In the genomic region with DNA sequence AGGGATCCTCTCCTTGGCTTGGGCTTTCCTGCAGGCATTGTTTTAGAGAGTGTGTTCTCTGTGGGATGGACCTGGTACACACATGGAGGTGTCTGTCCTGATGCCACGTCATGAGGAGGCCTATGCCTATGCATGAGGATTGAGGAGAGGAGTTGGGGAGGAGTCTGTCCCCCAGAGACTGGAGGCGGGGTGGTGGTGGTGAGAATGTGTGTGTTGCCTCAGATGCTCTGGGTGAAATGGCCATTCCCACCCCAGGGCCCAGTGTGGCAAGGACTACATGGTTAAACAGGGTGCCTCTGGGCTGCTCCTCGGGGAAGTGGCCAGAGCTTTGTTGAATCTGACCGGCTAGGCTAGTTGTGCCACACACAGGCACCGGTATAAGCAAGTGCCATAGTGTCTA, we compare ENCODE assay signal across 11 mouse cellular contexts. TPM values are rescaled to one million over a fixed set of nuclear protein-coding genes. Genes with fewer than 3 reads are reported as not detected.
DNase-seq lines count a peak whose midpoint lies in the region; ATAC-seq lines count a peak whose summit lies in the region.
"Had no signal": no experiment of that assay in that cellular context is flagged by ENCODE, and none has a peak within 500 bp of the region (broad histone marks: within the 10 kb centered on the region; RNA-seq: fewer than 3 reads in every experiment).

No protein-coding gene starts in this region.

- H3K4me3 ChIP-seq in heart, embryonic 16.5 days (ENCODE audit: low read length): peak overlapping the region; percentile 26
- H3K4me3 ChIP-seq in limb, embryonic 13.5 days: peak overlapping the region; percentile 2; the same call in 1 of the 2 replicates
- H3K4me3 ChIP-seq in stomach, embryonic 16.5 days (replicated peaks; ENCODE audit: low read length): no peak overlapping the region

- no peak for ATAC-seq in heart, embryonic 16.5 days (replicated peaks; ENCODE audit: extremely low read depth, insufficient read depth, low FRiP score)
- ATAC-seq in limb, embryonic 13.5 days (ENCODE audit: low FRiP score, low read depth): no peak
- no peak for ATAC-seq in stomach, embryonic 16.5 days (ENCODE audit: insufficient read depth, low FRiP score)

- no peaks in the 10 kb centered on the region for H3K27me3 ChIP-seq in heart, embryonic 16.5 days (ENCODE audit: control insufficient read depth, insufficient read depth, low read length)
- no peaks in the 10 kb centered on the region for H3K27me3 ChIP-seq in limb, embryonic 13.5 days
- no peaks in the 10 kb centered on the region for H3K27me3 ChIP-seq in stomach, embryonic 16.5 days (ENCODE audit: control insufficient read depth, insufficient read depth, low read length)

- H3K4me1 ChIP-seq in heart, embryonic 16.5 days (ENCODE audit: control insufficient read depth, insufficient read depth, low read length): peaks cover 78% of the 10 kb centered on the region
- peaks cover 54% of the 10 kb centered on the region for H3K4me1 ChIP-seq in limb, embryonic 13.5 days
- peaks cover 79% of the 10 kb centered on the region for H3K4me1 ChIP-seq in stomach, embryonic 16.5 days (ENCODE audit: control insufficient read depth, insufficient read depth, low read length)

- WGBS in heart, embryonic 16.5 days: 47% methylated on average over 5 of the region's 5 CpGs
- 71% methylated on average over 5 of the region's 5 CpGs for WGBS in limb, embryonic 13.5 days
- 66% methylated on average over 5 of the region's 5 CpGs for WGBS in stomach, embryonic 16.5 days

- no peaks in the 10 kb centered on the region for H3K9me3 ChIP-seq in heart, embryonic 16.5 days (replicated peaks; ENCODE audit: control insufficient read depth, low read length)
- no peaks in the 10 kb centered on the region for H3K9me3 ChIP-seq in limb, embryonic 13.5 days
- H3K9me3 ChIP-seq in stomach, embryonic 16.5 days (replicated peaks; ENCODE audit: control insufficient read depth, low read length): no peaks in the 10 kb centered on the region

- H3K9ac ChIP-seq in heart, embryonic 16.5 days (ENCODE audit: low read length): peak overlapping the region; percentile 82
- peak overlapping the region; percentile 31; the same call in 1 of the 2 replicates for H3K9ac ChIP-seq in limb, embryonic 13.5 days
- H3K9ac ChIP-seq in stomach, embryonic 16.5 days (ENCODE audit: low read length): peak overlapping the region; percentile 13; the same call in 1 of the 2 replicates

- peaks cover 35% of the 10 kb centered on the region; the same call in 1 of the 2 replicates for H3K36me3 ChIP-seq in heart, embryonic 16.5 days (ENCODE audit: control insufficient read depth, insufficient read depth)
- H3K36me3 ChIP-seq in limb, embryonic 13.5 days: peaks cover 63% of the 10 kb centered on the region
- H3K36me3 ChIP-seq in stomach, embryonic 16.5 days (ENCODE audit: control insufficient read depth, insufficient read depth, low read length): no peaks in the 10 kb centered on the region

- peak overlapping the region; percentile 69 for H3K27ac ChIP-seq in heart, embryonic 16.5 days (ENCODE audit: low read length)
- peak overlapping the region; percentile 55; the same call in 1 of the 2 replicates for H3K27ac ChIP-seq in limb, embryonic 13.5 days
- peak overlapping the region; percentile 89 for H3K27ac ChIP-seq in stomach, embryonic 16.5 days (ENCODE audit: low read length)

- no peak for DNase-seq in heart, adult 18-20 months
- peak; percentile 30 for DNase-seq in thymus, postnatal 0 days (ENCODE audit: low spot score)
- no peak for DNase-seq in thymus, postnatal 36 days
- no peak for DNase-seq in urinary bladder, adult 2 months (ENCODE audit: low spot score)
- DNase-seq in kidney, adult 18-20 months: no peak
- DNase-seq: embryo, embryonic 11 days; gastrocnemius, postnatal 10 days; left cerebral cortex, postnatal 4 days had no signal

- peak overlapping the region; percentile 91 for H3K4me2 ChIP-seq in heart, embryonic 16.5 days (ENCODE audit: low read depth, low read length)
- peak overlapping the region; percentile 30 for H3K4me2 ChIP-seq in limb, embryonic 13.5 days (replicated peaks)
- H3K4me2 ChIP-seq in stomach, embryonic 16.5 days (ENCODE audit: low read depth, low read length): peak overlapping the region; percentile 30

RNA-seq across cellular contexts. Expression of a gene that starts 6.0 kb away (rescaled TPM):
- polyA plus RNA-seq in heart, embryonic 16.5 days (2015; fragmentation: Nextera tagmentation; extraction: Ambion mirVana): 130 and 146 TPM in 2 replicates
- total RNA-seq in heart, adult 18-20 months (2021): 100 to 1,000 TPM; 171 to 173 TPM
- 144 and 151 TPM in 2 replicates for polyA plus RNA-seq in thymus, postnatal 0 days (2015; fragmentation: Nextera tagmentation; extraction: Ambion mirVana)
- polyA plus RNA-seq in limb, embryonic 13.5 days (2015; fragmentation: Nextera tagmentation; extraction: Ambion mirVana): 28.3 and 29.0 TPM in 2 replicates
- polyA plus RNA-seq in stomach, embryonic 16.5 days (2015; fragmentation: Nextera tagmentation; extraction: Ambion mirVana): 43.9 and 49.5 TPM in 2 replicates
- polyA plus RNA-seq in urinary bladder, adult 2 months (2012; rRNA removed): 72.9 and 109 TPM in 2 replicates

RNA-seq across cellular contexts. Expression of a gene that starts 26.4 kb away (rescaled TPM):
- polyA plus RNA-seq in heart, embryonic 16.5 days (2015; fragmentation: Nextera tagmentation; extraction: Ambion mirVana): 95.8 and 103 TPM in 2 replicates
- total RNA-seq in heart, adult 18-20 months (2021): 10 to 100 TPM; 21.5 to 21.8 TPM
- 138 and 142 TPM in 2 replicates for polyA plus RNA-seq in thymus, postnatal 0 days (2015; fragmentation: Nextera tagmentation; extraction: Ambion mirVana)
- polyA plus RNA-seq in limb, embryonic 13.5 days (2015; fragmentation: Nextera tagmentation; extraction: Ambion mirVana): 148 and 155 TPM in 2 replicates
- 102 TPM in 2 replicates for polyA plus RNA-seq in stomach, embryonic 16.5 days (2015; fragmentation: Nextera tagmentation; extraction: Ambion mirVana)
- polyA plus RNA-seq in urinary bladder, adult 2 months (2012; rRNA removed): 51.7 and 64.4 TPM in 2 replicates

RNA-seq across cellular contexts. Expression of a gene that starts 48.8 kb away (rescaled TPM):
- polyA plus RNA-seq in heart, embryonic 16.5 days (2015; fragmentation: Nextera tagmentation; extraction: Ambion mirVana): 0.69 and 1.6 TPM in 2 replicates
- total RNA-seq in heart, adult 18-20 months (2021): not detected
- polyA plus RNA-seq in thymus, postnatal 0 days (2015; fragmentation: Nextera tagmentation; extraction: Ambion mirVana): 66.2 and 75.4 TPM in 2 replicates
- 1.4 and 1.5 TPM in 2 replicates for polyA plus RNA-seq in limb, embryonic 13.5 days (2015; fragmentation: Nextera tagmentation; extraction: Ambion mirVana)
- polyA plus RNA-seq in stomach, embryonic 16.5 days (2015; fragmentation: Nextera tagmentation; extraction: Ambion mirVana): 0.44 and 0.86 TPM in 2 replicates
- 0.31 and 0.61 TPM in 2 replicates for polyA plus RNA-seq in urinary bladder, adult 2 months (2012; rRNA removed)
- total RNA-seq: gastrocnemius, postnatal 10 days had no signal

Comparison
In these comparisons a context has a peak if more than half of its experiments do, and no peak if none do; other contexts are left out.
1. H3K4me2 ChIP-seq: peak in every context shown above with its lines; median percentile 91 in heart, embryonic 16.5 days; 30 in limb, embryonic 13.5 days; 30 in stomach, embryonic 16.5 days.
2. H3K9ac ChIP-seq: peak in every context shown above with its lines; median percentile 82 in heart, embryonic 16.5 days; 31 in limb, embryonic 13.5 days; 13 in stomach, embryonic 16.5 days.
3. RNA of a gene that starts 48.8 kb away (polyA plus RNA-seq): 66.2 to 75.4 TPM in thymus, postnatal 0 days; 0.69 to 1.6 TPM in heart, embryonic 16.5 days, 1.4 to 1.5 TPM in limb, embryonic 13.5 days, 0.31 to 0.61 TPM in urinary bladder, adult 2 months and 0.44 to 0.86 TPM in stomach, embryonic 16.5 days; every median in the first group is over 10 times any median in the second.
4. Peak in every context shown above with its lines, with median percentiles within 50 percentile points of each other: H3K27ac ChIP-seq.